In genomic region chr9:8226415-8226814, GRCm38 (mm10) we compare ENCODE assay signal across 10 mouse cellular contexts.
A peak's percentile ranks its signal among the peaks of the same experiment; 100 is the strongest.
DNase-seq lines count a peak whose midpoint lies in the region; ATAC-seq and TF ChIP-seq lines count a peak whose summit lies in the region.
"Had no signal": no experiment of that assay in that cellular context is flagged by ENCODE, and none has a peak within 500 bp of the region (broad histone marks: within the 10 kb centered on the region; RNA-seq: fewer than 3 reads in every experiment).

No protein-coding gene starts in this region.

- no peaks in the 10 kb centered on the region for H3K36me3 ChIP-seq in forebrain, embryonic 11.5 days (ENCODE audit: control insufficient read depth, insufficient read depth, low read length)
- H3K36me3 ChIP-seq in forebrain, embryonic 10.5 days (replicated peaks) = no peaks in the 10 kb centered on the region
- H3K36me3 ChIP-seq in liver, adult 2 months (ENCODE audit: control insufficient read depth, insufficient read depth, low read length) = no peaks in the 10 kb centered on the region
- H3K36me3 ChIP-seq in liver, embryonic 12.5 days = no peaks in the 10 kb centered on the region
- H3K36me3 ChIP-seq: heart, embryonic 15.5 days had no signal

- H3K4me2 ChIP-seq in forebrain, embryonic 11.5 days (ENCODE audit: low read depth, low read length, severe bottlenecking) = no peak overlapping the region
- no peak overlapping the region for H3K4me2 ChIP-seq in liver, embryonic 12.5 days
- H3K4me2 ChIP-seq: heart, embryonic 15.5 days had no signal

- H3K9me3 ChIP-seq in forebrain, embryonic 11.5 days (ENCODE audit: control insufficient read depth, low read length) = no peaks in the 10 kb centered on the region
- no peaks in the 10 kb centered on the region for H3K9me3 ChIP-seq in forebrain, embryonic 10.5 days
- no peaks in the 10 kb centered on the region for H3K9me3 ChIP-seq in liver, embryonic 12.5 days (replicated peaks)
- H3K9me3 ChIP-seq: heart, embryonic 15.5 days had no signal

- TF ChIP-seq CTCF in liver, adult 2 months (IDR thresholded peaks at IDR 0.05; ENCODE audit: low read depth, low read length) = 0 out of 2 replicates have a peak, but pooled peaks have one; percentile 12

- H3K79me2 ChIP-seq in liver, adult 2 months (ENCODE audit: control insufficient read depth, insufficient read depth, low read length) = no peaks in the 10 kb centered on the region

- WGBS in forebrain, embryonic 11.5 days = 34% methylated on average over 1 of the region's 1 CpGs
- WGBS in forebrain, embryonic 10.5 days = 44% methylated on average over 1 of the region's 1 CpGs
- 19% methylated on average over 1 of the region's 1 CpGs for WGBS in liver, adult 2 months
- 21% methylated on average over 1 of the region's 1 CpGs for WGBS in liver, embryonic 12.5 days (ENCODE audit: insufficient replicate concordance)

- no peak overlapping the region for H3K4me3 ChIP-seq in forebrain, embryonic 11.5 days (ENCODE audit: low read depth, low read length)
- no peak overlapping the region for H3K4me3 ChIP-seq in forebrain, embryonic 10.5 days
- H3K4me3 ChIP-seq in liver, adult 2 months (ENCODE audit: insufficient read depth, low read depth, low read length) = no peak overlapping the region
- H3K4me3 ChIP-seq in liver, embryonic 12.5 days = no peak overlapping the region
- H3K4me3 ChIP-seq: heart, embryonic 15.5 days had no signal

- no peaks in the 10 kb centered on the region for H3K27me3 ChIP-seq in forebrain, embryonic 11.5 days (ENCODE audit: control insufficient read depth, insufficient read depth, low read length)
- H3K27me3 ChIP-seq in forebrain, embryonic 10.5 days (ENCODE audit: poor library complexity, severe bottlenecking) = no peaks in the 10 kb centered on the region
- no peaks in the 10 kb centered on the region for H3K27me3 ChIP-seq in liver, adult 2 months (ENCODE audit: control insufficient read depth, insufficient read depth, low read length)
- H3K27me3 ChIP-seq in liver, embryonic 12.5 days (replicated peaks) = no peaks in the 10 kb centered on the region
- H3K27me3 ChIP-seq: heart, embryonic 15.5 days had no signal

- no peak for TF ChIP-seq POLR2A in liver, adult 2 months (IDR thresholded peaks at IDR 0.05; ENCODE audit: extremely low read depth, insufficient read depth, low read length)

- H3K9ac ChIP-seq in forebrain, embryonic 11.5 days (ENCODE audit: low read length) = no peak overlapping the region
- no peak overlapping the region for H3K9ac ChIP-seq in liver, adult 2 months (ENCODE audit: low read depth, low read length)
- no peak overlapping the region for H3K9ac ChIP-seq in liver, embryonic 12.5 days
- H3K9ac ChIP-seq: heart, embryonic 15.5 days had no signal

- H3K27ac ChIP-seq in forebrain, embryonic 11.5 days (ENCODE audit: low read depth, low read length) = no peak overlapping the region
- no peak overlapping the region for H3K27ac ChIP-seq in forebrain, embryonic 10.5 days
- H3K27ac ChIP-seq in liver, adult 2 months (replicated peaks; ENCODE audit: insufficient read depth, low read depth, low read length) = no peak overlapping the region
- H3K27ac ChIP-seq in liver, embryonic 12.5 days = no peak overlapping the region
- H3K27ac ChIP-seq: heart, embryonic 15.5 days had no signal

- H3K4me1 ChIP-seq in forebrain, embryonic 11.5 days (replicated peaks; ENCODE audit: control insufficient read depth, insufficient read depth, low read length) = no peaks in the 10 kb centered on the region
- H3K4me1 ChIP-seq in forebrain, embryonic 10.5 days = no peaks in the 10 kb centered on the region
- H3K4me1 ChIP-seq in liver, adult 2 months (ENCODE audit: control insufficient read depth, insufficient read depth, low read length) = no peaks in the 10 kb centered on the region
- no peaks in the 10 kb centered on the region for H3K4me1 ChIP-seq in liver, embryonic 12.5 days
- H3K4me1 ChIP-seq: heart, embryonic 15.5 days had no signal

- DNase-seq in forebrain, embryonic 11.5 days (ENCODE audit: low spot score) = no peak
- DNase-seq in forebrain, embryonic 10.5 days (ENCODE audit: extremely low spot score, low spot score) = no peak
- peak; percentile 5 for DNase-seq in liver, adult 2 months (ENCODE audit: extremely low read depth, low read depth, low spot score)
- peak; percentile 78 for DNase-seq in embryo, embryonic 11 days
- peak; percentile 4 for DNase-seq in retina, adult 2 months (ENCODE audit: low read depth, low spot score)
- DNase-seq in yolk sac, embryonic 10.5 days (ENCODE audit: low spot score) = no peak
- DNase-seq: lung, adult 2 months had no signal

- peak; percentile 61; the same call in 1 of the 2 replicates for ATAC-seq in forebrain, embryonic 11.5 days (replicated peaks; ENCODE audit: low FRiP score)
- ATAC-seq in liver, embryonic 12.5 days = no peak
- no peak for ATAC-seq in erythroblast, adult 5-6 weeks (replicated peaks; ENCODE audit: low FRiP score, poor library complexity, severe bottlenecking)

Comparison
In these comparisons a context has a peak if more than half of its experiments do, and no peak if none do; other contexts are left out.
1. DNase-seq: peak in liver, adult 2 months (single experiment), embryo, embryonic 11 days (single experiment) and retina, adult 2 months (single experiment); none in forebrain, embryonic 11.5 days (single experiment), forebrain, embryonic 10.5 days (single experiment) and yolk sac, embryonic 10.5 days (single experiment).